Mouse (Mus musculus): ENCODE results near the gene Defb18. TPM values are rescaled to one million over a fixed set of nuclear protein-coding genes. Genes with fewer than 3 reads are reported as not detected.
"Not testable (repeated sequence)": the region's sequence is repeated elsewhere in the genome, so short reads cannot be mapped to it uniquely, and the experiment has no call there.

Defb18 gene
- polyA plus RNA-seq (2015; fragmentation: Nextera tagmentation; extraction: Ambion mirVana) = not detected in 2 replicates

- 38% methylated on average over 1 of the region's 1 CpGs for WGBS (ENCODE audit: insufficient replicate concordance)
- DNase-seq = no peak
Observed at GRCm38 (mm10) chr1:18237343-18237742, at the start of gene Defb18. TSS of gene Defb18 (minus strand) at chr1:18237443.

GRCm38 (mm10) chr1:18271095-18271494 is 33.9 kb upstream of the Defb18 start:
- Histone ChIP-seq H3K9ac (no peak overlapping the region), H3K36me3 (no peaks in the 10 kb centered on the region), H3K4me3 (replicated peaks) (no peak overlapping the region), H3K27ac (no peak overlapping the region), H3K9me3 (replicated peaks) (no peaks in the 10 kb centered on the region), H3K4me2 (no peak overlapping the region), H3K4me1 (replicated peaks) (no peaks in the 10 kb centered on the region), H3K27me3 (no peaks in the 10 kb centered on the region)
- ATAC-seq (ENCODE audit: low read depth) = no peak
- 53% methylated on average over 4 of the region's 4 CpGs for WGBS (ENCODE audit: insufficient replicate concordance)
- no peak for DNase-seq

More at GRCm38 (mm10) chr1:18237343-18237742, at the start of gene Defb18:
- ATAC-seq (ENCODE audit: low read depth) = no peak
- Histone ChIP-seq H3K9me3 (replicated peaks) (no peaks in the 10 kb centered on the region), H3K27me3 (no peaks in the 10 kb centered on the region), H3K4me1 (replicated peaks) (no peaks in the 10 kb centered on the region), H3K4me3 (replicated peaks) (no peak within 1 kb of the TSS), H3K36me3 (no peaks in the 10 kb centered on the region), H3K9ac (no peak within 1 kb of the TSS), H3K4me2 (no peak within 1 kb of the TSS), H3K27ac (no peak within 1 kb of the TSS)

GRCm38 (mm10) chr1:18268845-18269244 is 31.6 kb upstream of the Defb18 start:
- Histone ChIP-seq H3K4me1 (replicated peaks) (no peaks in the 10 kb centered on the region), H3K9ac (no peak overlapping the region), H3K4me2 (no peak overlapping the region), H3K36me3 (no peaks in the 10 kb centered on the region), H3K9me3 (replicated peaks) (no peaks in the 10 kb centered on the region), H3K27me3 (no peaks in the 10 kb centered on the region), H3K4me3 (replicated peaks) (no peak overlapping the region), H3K27ac (no peak overlapping the region)
- WGBS (ENCODE audit: insufficient replicate concordance) = 67% methylated on average over 5 of the region's 5 CpGs
- ATAC-seq (ENCODE audit: low read depth) = no peak
- no peak for DNase-seq

- Histone ChIP-seq H3K27me3 (no peaks in the 10 kb centered on the region), H3K4me3 (replicated peaks) (no peak within 1 kb of the TSS), H3K4me2 (no peak within 1 kb of the TSS), H3K36me3 (no peaks in the 10 kb centered on the region), H3K4me1 (replicated peaks) (no peaks in the 10 kb centered on the region), H3K9ac (no peak within 1 kb of the TSS), H3K27ac (no peak within 1 kb of the TSS), H3K9me3 (replicated peaks) (no peaks in the 10 kb centered on the region)
- no peak for ATAC-seq (ENCODE audit: low read depth)
- DNase-seq = no peak
Observed at GRCm38 (mm10) chr1:18265038-18265437, 27.8 kb upstream of the Defb18 start, which contains the start of gene Defb41. TSS of gene Defb41 (minus strand) at chr1:18265138.

GRCm38 (mm10) chr1:18245801-18246580 is 8.7 kb upstream of the Defb18 start:
- not testable (repeated sequence) for H3K9me3 ChIP-seq (replicated peaks); H3K4me3 ChIP-seq (replicated peaks); ATAC-seq (ENCODE audit: low read depth); H3K36me3 ChIP-seq; H3K9ac ChIP-seq; H3K27me3 ChIP-seq; H3K27ac ChIP-seq; H3K4me1 ChIP-seq (replicated peaks); DNase-seq; H3K4me2 ChIP-seq
- WGBS (ENCODE audit: insufficient replicate concordance) = 60% methylated on average over 9 of the region's 9 CpGs

GRCm38 (mm10) chr1:18223385-18223945 is 13.8 kb downstream of the Defb18 start:
- 19% methylated on average over 3 of the region's 3 CpGs for WGBS (ENCODE audit: insufficient replicate concordance)
- Histone ChIP-seq H3K4me2 (no peak overlapping the region), H3K9ac (no peak overlapping the region), H3K27me3 (no peaks in the 10 kb centered on the region), H3K4me1 (replicated peaks) (no peaks in the 10 kb centered on the region), H3K9me3 (replicated peaks) (no peaks in the 10 kb centered on the region), H3K4me3 (replicated peaks) (no peak overlapping the region), H3K36me3 (no peaks in the 10 kb centered on the region), H3K27ac (no peak overlapping the region)
- ATAC-seq (ENCODE audit: low read depth) (no peak), DNase-seq (no peak)

- H3K4me1 ChIP-seq (replicated peaks) = no peaks in the 10 kb centered on the region
- no peak overlapping the region for H3K4me2 ChIP-seq
- no peaks in the 10 kb centered on the region for H3K36me3 ChIP-seq
- DNase-seq = no peak
- no peaks in the 10 kb centered on the region for H3K9me3 ChIP-seq (replicated peaks)
- 31% methylated on average over 4 of the region's 4 CpGs for WGBS (ENCODE audit: insufficient replicate concordance)
- no peak for ATAC-seq (ENCODE audit: low read depth)
- no peak overlapping the region for H3K9ac ChIP-seq
- no peaks in the 10 kb centered on the region for H3K27me3 ChIP-seq
- no peak overlapping the region for H3K27ac ChIP-seq
- H3K4me3 ChIP-seq (replicated peaks) = no peak overlapping the region
Observed at GRCm38 (mm10) chr1:18191719-18192118, 45.5 kb downstream of the Defb18 start.

GRCm38 (mm10) chr1:18190714-18191712 is 46.2 kb downstream of the Defb18 start:
- WGBS (ENCODE audit: insufficient replicate concordance) = 11% methylated on average over 1 of the region's 1 CpGs
- ATAC-seq (ENCODE audit: low read depth) = no peak
- Histone ChIP-seq H3K4me1 (replicated peaks) (no peaks in the 10 kb centered on the region), H3K4me3 (replicated peaks) (no peak overlapping the region), H3K27me3 (no peaks in the 10 kb centered on the region), H3K4me2 (no peak overlapping the region), H3K9ac (no peak overlapping the region), H3K9me3 (replicated peaks) (no peaks in the 10 kb centered on the region), H3K27ac (no peak overlapping the region), H3K36me3 (no peaks in the 10 kb centered on the region)
- no peak for DNase-seq

Other genes starting within 250 kb of the Defb18 start
- gene Crisp4, start 91.5 kb downstream of the Defb18 start, polyA plus RNA-seq (2015; fragmentation: Nextera tagmentation; extraction: Ambion mirVana) = not detected in 2 replicates
- not detected in 2 replicates for gene Defb41, start 27.7 kb upstream of the Defb18 start, polyA plus RNA-seq (2015; fragmentation: Nextera tagmentation; extraction: Ambion mirVana)

Measured in liver, embryonic 13.5 days (tissue).